Mouse (Mus musculus) cerebellum, adult 2 months (tissue): ENCODE measurements around the gene Tbc1d8.

Experiments
- CTCF ChIP-seq: fragments of 200-500 bp; IDR thresholded peaks from 2 replicates; pipeline ENCODE4 v1.5.1; 2011; ENCODE audit warnings: low read depth, mild to moderate bottlenecking, control low read depth, low read length, moderate library complexity, borderline replicate concordance; ENCODE audit not compliant: insufficient read depth
- POLR2A ChIP-seq: fragments of 200-500 bp; IDR thresholded peaks from 2 replicates; pipeline ENCODE4 v1.6.1; 2011; ENCODE audit warnings: low read length, control low read depth, borderline replicate concordance; ENCODE audit not compliant: insufficient read depth

- TF ChIP-seq CTCF (no peak), POLR2A (no peak)
These were observed 116.1 kb downstream of the Tbc1d8 start for GRCm38 (mm10) chr1:39362515-39362893.
